Mouse (Mus musculus) cortical plate, adult 2 months (tissue): ENCODE measurements around the gene Btn2a2.

Experiments
- CTCF ChIP-seq: fragments of 200-500 bp; IDR thresholded peaks from 2 replicates; pipeline ENCODE4 v1.5.1; 2011; ENCODE audit warnings: mild to moderate bottlenecking, control low read depth, low read length; ENCODE audit not compliant: insufficient read depth; ENCODE audit errors: extremely low read depth
- POLR2A ChIP-seq: fragments of 200-500 bp; IDR thresholded peaks from 2 replicates; pipeline ENCODE4 v1.6.1; 2011; ENCODE audit warnings: mild to moderate bottlenecking, low read length, control low read depth; ENCODE audit not compliant: insufficient read depth; ENCODE audit errors: extremely low read depth

DNA sequence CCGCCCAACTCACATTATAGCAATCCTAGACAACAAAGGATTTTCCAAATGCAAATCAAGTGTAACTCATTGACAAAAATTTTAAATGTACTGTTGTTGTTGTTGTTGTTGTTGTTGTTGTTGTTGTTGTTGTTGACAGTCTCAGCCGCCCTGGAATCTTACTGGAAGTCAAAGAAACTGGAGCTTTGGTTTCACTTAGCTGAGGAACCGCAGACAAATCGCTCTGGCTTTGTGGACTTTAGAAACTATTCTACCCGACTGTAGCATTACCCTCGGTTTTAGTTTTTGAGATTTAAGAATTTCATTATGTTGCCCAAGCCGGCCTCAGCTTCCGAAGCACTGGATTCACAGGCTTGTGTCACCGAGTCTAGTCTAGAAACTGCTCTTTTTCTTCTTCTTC, 34.7 kb downstream of the Btn2a2 start:
- TF ChIP-seq CTCF (no peak), POLR2A (no peak)
